Mouse (Mus musculus) thymus, adult 2 months (tissue): Measurements from ENCODE around the gene Dusp7.

Experiments used
- CTCF ChIP-seq: fragments of 200-500 bp; IDR thresholded peaks from 2 replicates; pipeline ENCODE4 v1.5.1; 2012; ENCODE audit warnings: mild to moderate bottlenecking, control low read depth, low read length, moderate library complexity, borderline replicate concordance; ENCODE audit not compliant: control insufficient read depth, poor library complexity, insufficient read depth; ENCODE audit errors: extremely low read depth
- POLR2A ChIP-seq: fragments of 200-500 bp; IDR thresholded peaks from 2 replicates; pipeline ENCODE4 v1.6.1; 2012; ENCODE audit warnings: mild to moderate bottlenecking, low read length, control low read depth, moderate library complexity; ENCODE audit not compliant: control insufficient read depth, poor library complexity, insufficient read depth; ENCODE audit errors: extremely low read depth

GRCm38 (mm10) chr9:106348281-106348680 lies 20.2 kb upstream of the Dusp7 start:
- TF ChIP-seq POLR2A (no peak), CTCF (no peak)
